Mouse (Mus musculus): ENCODE measurements around the gene Ddx46. TPM values are rescaled to one million over a fixed set of nuclear protein-coding genes. Genes with fewer than 3 reads are reported as not detected.

Ddx46 gene
- polyA plus RNA-seq, 1 experiment from 2014 or later: 33.5 TPM

- Histone ChIP-seq H3K27ac (no peak overlapping the region), H3K36me3 (peaks cover 99% of the 10 kb centered on the region), H3K4me3 (replicated peaks) (no peak overlapping the region), H3K9me3 (no peaks in the 10 kb centered on the region), H3K9ac (replicated peaks) (no peak overlapping the region), H3K4me1 (replicated peaks) (no peaks in the 10 kb centered on the region), H3K4me2 (replicated peaks) (no peak overlapping the region), H3K27me3 (no peaks in the 10 kb centered on the region)
- 93% methylated on average over 6 of the region's 6 CpGs for whole genome bisulfite sequencing
- ATAC-seq: no peak
Measured at GRCm38 (mm10) chr13:55650980-55651379, 16.2 kb downstream of the Ddx46 start.

- Histone ChIP-seq H3K9ac (replicated peaks) (no peak overlapping the region), H3K4me2 (replicated peaks) (no peak overlapping the region), H3K4me1 (replicated peaks) (no peaks in the 10 kb centered on the region), H3K4me3 (replicated peaks) (no peak overlapping the region), H3K27me3 (no peaks in the 10 kb centered on the region), H3K27ac (no peak overlapping the region), H3K36me3 (peaks cover 95% of the 10 kb centered on the region), H3K9me3 (no peaks in the 10 kb centered on the region)
- 83% methylated on average over 6 of the region's 6 CpGs for WGBS
- ATAC-seq: no peak
Measured at GRCm38 (mm10) chr13:55668550-55668949, 33.7 kb downstream of the Ddx46 start.

GRCm38 (mm10) chr13:55672711-55673110 lies 37.9 kb downstream of the Ddx46 start:
- H3K4me1 ChIP-seq (replicated peaks): no peaks in the 10 kb centered on the region
- no peak overlapping the region for H3K4me2 ChIP-seq (replicated peaks)
- H3K4me3 ChIP-seq (replicated peaks): no peak overlapping the region
- no peak overlapping the region for H3K27ac ChIP-seq
- H3K9me3 ChIP-seq: no peaks in the 10 kb centered on the region
- no peaks in the 10 kb centered on the region for H3K27me3 ChIP-seq
- H3K9ac ChIP-seq (replicated peaks): no peak overlapping the region
- ATAC-seq: no peak
- H3K36me3 ChIP-seq: peaks cover 92% of the 10 kb centered on the region
- WGBS: 95% methylated on average over 6 of the region's 6 CpGs

GRCm38 (mm10) chr13:55677364-55677763 lies 42.5 kb downstream of the Ddx46 start:
- no peak for ATAC-seq
- peaks cover 90% of the 10 kb centered on the region for H3K36me3 ChIP-seq
- 93% methylated on average over 8 of the region's 8 CpGs for WGBS

GRCm38 (mm10) chr13:55682201-55682600 lies 47.4 kb downstream of the Ddx46 start:
- Histone ChIP-seq H3K36me3 (peaks cover 51% of the 10 kb centered on the region), H3K4me3 (replicated peaks) (no peak overlapping the region), H3K27me3 (no peaks in the 10 kb centered on the region), H3K9me3 (no peaks in the 10 kb centered on the region), H3K9ac (replicated peaks) (no peak overlapping the region), H3K4me2 (replicated peaks) (no peak overlapping the region), H3K4me1 (replicated peaks) (no peaks in the 10 kb centered on the region), H3K27ac (no peak overlapping the region)
- 91% methylated on average over 9 of the region's 9 CpGs for WGBS
- ATAC-seq: no peak

More at GRCm38 (mm10) chr13:55677364-55677763, 42.5 kb downstream of the Ddx46 start:
- H3K27ac ChIP-seq: no peak overlapping the region
- H3K4me1 ChIP-seq (replicated peaks): no peaks in the 10 kb centered on the region
- no peaks in the 10 kb centered on the region for H3K9me3 ChIP-seq
- no peak overlapping the region for H3K4me2 ChIP-seq (replicated peaks)
- H3K27me3 ChIP-seq: no peaks in the 10 kb centered on the region
- no peak overlapping the region for H3K4me3 ChIP-seq (replicated peaks)
- H3K9ac ChIP-seq (replicated peaks): no peak overlapping the region

- no peak for ATAC-seq
Measured at GRCm38 (mm10) chr13:55683581-55683980, 48.8 kb downstream of the Ddx46 start.

GRCm38 (mm10) chr13:55686107-55686633 lies 51.3 kb downstream of the Ddx46 start:
- peak; percentile 58; the same call in 1 of the 2 replicates for ATAC-seq
- Histone ChIP-seq H3K27ac (peak overlapping the region; percentile 66), H3K4me1 (replicated peaks) (peaks cover 8% of the 10 kb centered on the region; the same call in 1 of the 2 replicates), H3K9me3 (no peaks in the 10 kb centered on the region), H3K27me3 (no peaks in the 10 kb centered on the region), H3K9ac (replicated peaks) (0 out of 2 replicates have a peak overlapping the region, but pooled peaks have one; percentile 19), H3K4me3 (replicated peaks) (no peak overlapping the region), H3K36me3 (peaks cover 15% of the 10 kb centered on the region; the same call in 1 of the 2 replicates), H3K4me2 (replicated peaks) (0 out of 2 replicates have a peak overlapping the region, but pooled peaks have one; percentile 3)
- 72% methylated on average over 9 of the region's 9 CpGs for WGBS

More at GRCm38 (mm10) chr13:55683581-55683980, 48.8 kb downstream of the Ddx46 start:
- Histone ChIP-seq H3K4me3 (replicated peaks) (no peak overlapping the region), H3K9me3 (no peaks in the 10 kb centered on the region), H3K27ac (no peak overlapping the region), H3K4me1 (replicated peaks) (peaks cover 8% of the 10 kb centered on the region; the same call in 1 of the 2 replicates), H3K27me3 (no peaks in the 10 kb centered on the region), H3K4me2 (replicated peaks) (no peak overlapping the region), H3K9ac (replicated peaks) (no peak overlapping the region), H3K36me3 (peaks cover 37% of the 10 kb centered on the region)
- 89% methylated on average over 3 of the region's 3 CpGs for WGBS

GRCm38 (mm10) chr13:55687927-55688602 lies 53.2 kb downstream of the Ddx46 start:
- Histone ChIP-seq H3K9me3 (no peaks in the 10 kb centered on the region), H3K4me3 (replicated peaks) (no peak overlapping the region), H3K4me1 (replicated peaks) (peaks cover 11% of the 10 kb centered on the region; the same call in 1 of the 2 replicates), H3K4me2 (replicated peaks) (no peak overlapping the region), H3K9ac (replicated peaks) (no peak overlapping the region), H3K27me3 (no peaks in the 10 kb centered on the region), H3K27ac (no peak overlapping the region), H3K36me3 (0 out of 2 replicates have a peak, but pooled peaks cover 3% of the 10 kb centered on the region)
- WGBS: 18% methylated on average over 4 of the region's 4 CpGs
- no peak for ATAC-seq

- H3K9ac ChIP-seq (replicated peaks): peak within 1 kb of the TSS; percentile 100
- H3K36me3 ChIP-seq: no peaks in the 10 kb centered on the region
- H3K9me3 ChIP-seq: no peaks in the 10 kb centered on the region
- H3K27ac ChIP-seq: peak within 1 kb of the TSS; percentile 98
- H3K4me1 ChIP-seq (replicated peaks): peaks cover 35% of the 10 kb centered on the region
- H3K4me3 ChIP-seq (replicated peaks): peak within 1 kb of the TSS; percentile 97
- peak; percentile 97 for ATAC-seq
- peak within 1 kb of the TSS; percentile 86 for H3K4me2 ChIP-seq (replicated peaks)
- WGBS: 4% methylated on average over 42 of the region's 51 CpGs
- no peaks in the 10 kb centered on the region for H3K27me3 ChIP-seq
Measured at GRCm38 (mm10) chr13:55692535-55693242, 57.9 kb downstream of the Ddx46 start, which contains the start of gene B230219D22Rik. TSS of gene B230219D22Rik (plus strand) at chr13:55693124.

- WGBS: under 1% methylated on average over 58 of the region's 70 CpGs
- no peak; the same call in 1 of the 2 replicates for ATAC-seq
Measured at GRCm38 (mm10) chr13:55693243-55693721, 58.5 kb downstream of the Ddx46 start.

GRCm38 (mm10) chr13:55694110-55694509 lies 59.3 kb downstream of the Ddx46 start:
- H3K9me3 ChIP-seq: no peaks in the 10 kb centered on the region
- no peak for ATAC-seq
- no peak overlapping the region for H3K27ac ChIP-seq
- H3K27me3 ChIP-seq: no peaks in the 10 kb centered on the region
- 20% methylated on average over 8 of the region's 8 CpGs for WGBS
- peak overlapping the region; percentile 86 for H3K4me2 ChIP-seq (replicated peaks)
- peak overlapping the region; percentile 97 for H3K4me3 ChIP-seq (replicated peaks)
- peaks cover 10% of the 10 kb centered on the region for H3K36me3 ChIP-seq
- H3K4me1 ChIP-seq (replicated peaks): peaks cover 30% of the 10 kb centered on the region
- H3K9ac ChIP-seq (replicated peaks): peak overlapping the region; percentile 100

More at GRCm38 (mm10) chr13:55693243-55693721, 58.5 kb downstream of the Ddx46 start:
- peak overlapping the region; percentile 86 for H3K4me2 ChIP-seq (replicated peaks)
- no peaks in the 10 kb centered on the region for H3K27me3 ChIP-seq
- H3K27ac ChIP-seq: peak overlapping the region; percentile 98
- peaks cover 30% of the 10 kb centered on the region for H3K4me1 ChIP-seq (replicated peaks)
- H3K9me3 ChIP-seq: no peaks in the 10 kb centered on the region
- H3K9ac ChIP-seq (replicated peaks): peak overlapping the region; percentile 100
- H3K36me3 ChIP-seq: 0 out of 2 replicates have a peak, but pooled peaks cover 2% of the 10 kb centered on the region
- H3K4me3 ChIP-seq (replicated peaks): peak overlapping the region; percentile 97

Measured in midbrain, embryonic 13.5 days (tissue).